In the genomic region with DNA sequence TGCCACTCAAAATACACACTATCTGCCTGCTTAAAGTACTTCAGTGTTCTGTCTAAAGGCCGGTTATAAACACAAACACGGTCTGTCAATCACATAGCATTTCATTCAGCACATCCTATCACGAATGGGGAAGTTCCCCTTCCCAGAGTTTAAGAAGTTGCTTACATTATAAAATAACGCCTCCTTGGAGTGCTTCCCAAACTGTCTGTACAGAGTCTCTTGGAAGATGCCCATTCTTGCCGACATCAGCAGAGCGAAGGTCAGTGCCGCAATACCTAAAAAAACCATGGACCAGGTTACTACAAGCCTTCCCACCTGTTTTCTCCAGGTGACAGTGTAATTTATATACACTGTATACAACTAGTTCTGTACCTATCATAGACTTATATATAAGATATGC, we compare ENCODE assay signal across 21 mouse cellular contexts. TPM values are rescaled to one million over a fixed set of nuclear protein-coding genes. Genes with fewer than 3 reads are reported as not detected.
DNase-seq lines count a peak whose midpoint lies in the region; ATAC-seq lines count a peak whose summit lies in the region.
"Had no signal": no experiment of that assay in that cellular context is flagged by ENCODE, and none has a peak within 500 bp of the region (broad histone marks: within the 10 kb centered on the region; RNA-seq: fewer than 3 reads in every experiment).

No protein-coding gene starts in this region.

- H3K4me1 ChIP-seq in kidney, embryonic 14.5 days (ENCODE audit: control insufficient read depth, insufficient read depth, low read length): peaks cover 5% of the 10 kb centered on the region
- H3K4me1 ChIP-seq in lung, embryonic 15.5 days: peaks cover 30% of the 10 kb centered on the region
- H3K4me1 ChIP-seq: forebrain, embryonic 10.5 days; forebrain, embryonic 12.5 days had no signal

- H3K4me2 ChIP-seq in kidney, embryonic 14.5 days (replicated peaks; ENCODE audit: low read depth, low read length): no peak overlapping the region
- H3K4me2 ChIP-seq in lung, embryonic 15.5 days: no peak overlapping the region
- H3K4me2 ChIP-seq: embryonic facial prominence, embryonic 13.5 days; embryonic facial prominence, embryonic 15.5 days; forebrain, embryonic 12.5 days had no signal

- no peak overlapping the region for H3K27ac ChIP-seq in kidney, embryonic 14.5 days (ENCODE audit: low read depth, low read length)
- H3K27ac ChIP-seq in lung, embryonic 15.5 days: peak overlapping the region; percentile 83; the same call in 1 of the 2 replicates
- H3K27ac ChIP-seq: embryonic facial prominence, embryonic 13.5 days; embryonic facial prominence, embryonic 15.5 days; forebrain, embryonic 10.5 days; forebrain, embryonic 12.5 days had no signal

- no peaks in the 10 kb centered on the region for H3K27me3 ChIP-seq in kidney, embryonic 14.5 days (ENCODE audit: control insufficient read depth, insufficient read depth, low read length)
- no peaks in the 10 kb centered on the region for H3K27me3 ChIP-seq in lung, embryonic 15.5 days
- H3K27me3 ChIP-seq: embryonic facial prominence, embryonic 13.5 days; embryonic facial prominence, embryonic 15.5 days; forebrain, embryonic 12.5 days had no signal

- H3K4me3 ChIP-seq in kidney, embryonic 14.5 days (ENCODE audit: low read length): no peak overlapping the region
- no peak overlapping the region for H3K4me3 ChIP-seq in lung, embryonic 15.5 days
- H3K4me3 ChIP-seq: embryonic facial prominence, embryonic 13.5 days; embryonic facial prominence, embryonic 15.5 days; erythroblast, embryonic 14.5 days; forebrain, embryonic 10.5 days; forebrain, embryonic 12.5 days had no signal

- WGBS in kidney, embryonic 14.5 days: 94% methylated on average over 7 of the region's 7 CpGs
- WGBS in lung, embryonic 15.5 days: 62% methylated on average over 7 of the region's 7 CpGs

- H3K9ac ChIP-seq in kidney, embryonic 14.5 days (ENCODE audit: low read depth, low read length): no peak overlapping the region
- H3K9ac ChIP-seq in lung, embryonic 15.5 days: no peak overlapping the region
- H3K9ac ChIP-seq: embryonic facial prominence, embryonic 13.5 days; embryonic facial prominence, embryonic 15.5 days; forebrain, embryonic 12.5 days had no signal

- H3K36me3 ChIP-seq in kidney, embryonic 14.5 days (ENCODE audit: control insufficient read depth, insufficient read depth, low read length): peaks cover 83% of the 10 kb centered on the region
- peaks cover 56% of the 10 kb centered on the region; the same call in 1 of the 2 replicates for H3K36me3 ChIP-seq in lung, embryonic 15.5 days

- DNase-seq in kidney, adult 9 months: peak; percentile 66
- DNase-seq in kidney, postnatal 14 days: no peak
- peak; percentile 57 to 74 for DNase-seq in kidney, postnatal 36 days
- no peak for DNase-seq in lung, postnatal 36 days
- DNase-seq: adrenal gland, postnatal 10 days; adrenal gland, postnatal 25 days; cerebellum, adult 11 months; cerebellum, adult 18-20 months; cerebellum, adult 8-10 months; cerebellum, adult 9-11 months; cerebellum, postnatal 14 days; cerebellum, postnatal 36 days; embryo, embryonic 11 days had no signal

- no peaks in the 10 kb centered on the region for H3K9me3 ChIP-seq in kidney, embryonic 14.5 days (ENCODE audit: control insufficient read depth, low read length)
- no peaks in the 10 kb centered on the region for H3K9me3 ChIP-seq in lung, embryonic 15.5 days
- H3K9me3 ChIP-seq: embryonic facial prominence, embryonic 13.5 days; embryonic facial prominence, embryonic 15.5 days; forebrain, embryonic 10.5 days; forebrain, embryonic 12.5 days had no signal

- no peak for ATAC-seq in kidney, embryonic 14.5 days (ENCODE audit: low FRiP score, low TSS enrichment)
- no peak for ATAC-seq in lung, embryonic 15.5 days (ENCODE audit: borderline replicate concordance, extremely low read depth, low FRiP score, low TSS enrichment)
- ATAC-seq: forebrain, embryonic 14.5 days had no signal

RNA-seq across cellular contexts. Expression of a gene that starts 15.4 kb away (rescaled TPM):
- 28.4 and 64.8 TPM in 2 replicates for polyA plus RNA-seq in kidney, embryonic 14.5 days (2014; fragmentation: Nextera tagmentation; extraction: Ambion mirVana)
- polyA plus RNA-seq in lung, embryonic 15.5 days (2015; fragmentation: Nextera tagmentation; extraction: Ambion mirVana): 59.2 and 61.8 TPM in 2 replicates

Comparison
In these comparisons a context has a peak if more than half of its experiments do, and no peak if none do; other contexts are left out.
1. DNase-seq: peak in kidney, adult 9 months (single experiment) and kidney, postnatal 36 days (2 of 2); none in kidney, postnatal 14 days (single experiment) and lung, postnatal 36 days (single experiment).